Mouse (Mus musculus): Measurements from ENCODE around the gene Pskh1. TPM values are rescaled to one million over a fixed set of nuclear protein-coding genes. Genes with fewer than 3 reads are reported as not detected.

Gene Pskh1
- polyA plus RNA-seq, 1 experiment from 2014 or later: 13.6 TPM

- ATAC-seq (ENCODE audit: low FRiP score) (no peak), DNase-seq (ENCODE audit: low spot score, missing footprints) (no peak)
- H3K9ac ChIP-seq (ENCODE audit: low read length): no peak overlapping the region
- no peak overlapping the region for H3K4me3 ChIP-seq (ENCODE audit: low read depth, low read length)
- no peaks in the 10 kb centered on the region for H3K4me1 ChIP-seq (ENCODE audit: control insufficient read depth, insufficient read depth, low read length)
- WGBS: 93% methylated on average over 3 of the region's 3 CpGs
- no peak overlapping the region for H3K4me2 ChIP-seq
- H3K27ac ChIP-seq (ENCODE audit: low read depth, low read length): no peak overlapping the region
- no peaks in the 10 kb centered on the region for H3K27me3 ChIP-seq (ENCODE audit: control insufficient read depth, insufficient read depth, low read length)
- no peaks in the 10 kb centered on the region for H3K36me3 ChIP-seq (ENCODE audit: control insufficient read depth, insufficient read depth, low read length)
- no peaks in the 10 kb centered on the region for H3K9me3 ChIP-seq (ENCODE audit: control insufficient read depth, low read length)
Measured at GRCm38 (mm10) chr8:105931271-105931670, 31.0 kb downstream of the Pskh1 start.

GRCm38 (mm10) chr8:105932525-105932924 is 32.3 kb downstream of the Pskh1 start:
- no peaks in the 10 kb centered on the region for H3K9me3 ChIP-seq (ENCODE audit: control insufficient read depth, low read length)
- no peaks in the 10 kb centered on the region for H3K4me1 ChIP-seq (ENCODE audit: control insufficient read depth, insufficient read depth, low read length)
- H3K9ac ChIP-seq (ENCODE audit: low read length): no peak overlapping the region
- H3K27ac ChIP-seq (ENCODE audit: low read depth, low read length): no peak overlapping the region
- H3K36me3 ChIP-seq (ENCODE audit: control insufficient read depth, insufficient read depth, low read length): no peaks in the 10 kb centered on the region
- H3K4me3 ChIP-seq (ENCODE audit: low read depth, low read length): no peak overlapping the region
- no peak overlapping the region for H3K4me2 ChIP-seq
- H3K27me3 ChIP-seq (ENCODE audit: control insufficient read depth, insufficient read depth, low read length): no peaks in the 10 kb centered on the region
- WGBS: 88% methylated on average over 11 of the region's 11 CpGs
- ATAC-seq (ENCODE audit: low FRiP score) (no peak), DNase-seq (ENCODE audit: low spot score, missing footprints) (no peak)

DNA sequence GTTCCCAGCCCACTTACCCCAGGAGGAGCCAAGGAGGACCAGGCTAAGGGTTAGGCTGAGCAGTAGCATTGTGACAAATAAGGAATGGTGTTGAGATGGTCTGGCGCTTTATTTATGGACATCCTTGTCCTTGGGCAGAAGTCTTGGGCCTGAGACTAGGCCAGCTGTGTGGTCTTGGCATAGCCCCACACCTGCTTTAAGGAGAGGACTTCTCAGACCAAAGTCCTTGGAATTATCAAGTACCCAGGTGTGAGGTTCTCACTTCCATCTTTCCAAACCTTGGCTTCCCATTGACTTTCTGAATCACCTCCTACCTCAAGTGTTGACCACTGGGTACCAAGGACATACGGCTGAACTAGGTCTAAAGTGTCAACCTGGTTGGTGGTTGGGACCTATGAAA is 33.5 kb downstream of the Pskh1 start, which contains the start of gene Ctrl:
Ctrl (minus strand) TSS at position 101 of the 400 bp plus-strand sequence.
- DNase-seq (ENCODE audit: low spot score, missing footprints) (no peak), ATAC-seq (ENCODE audit: low FRiP score) (no peak)
- Histone ChIP-seq H3K4me2 (no peak within 1 kb of the TSS), H3K4me3 (ENCODE audit: low read depth, low read length) (no peak within 1 kb of the TSS), H3K36me3 (ENCODE audit: control insufficient read depth, insufficient read depth, low read length) (no peaks in the 10 kb centered on the region), H3K9ac (ENCODE audit: low read length) (no peak within 1 kb of the TSS), H3K4me1 (ENCODE audit: control insufficient read depth, insufficient read depth, low read length) (peaks cover 3% of the 10 kb centered on the region), H3K9me3 (ENCODE audit: control insufficient read depth, low read length) (no peaks in the 10 kb centered on the region), H3K27ac (ENCODE audit: low read depth, low read length) (no peak within 1 kb of the TSS), H3K27me3 (ENCODE audit: control insufficient read depth, insufficient read depth, low read length) (no peaks in the 10 kb centered on the region)
- WGBS: 93% methylated on average over 2 of the region's 2 CpGs

- WGBS: 83% methylated on average over 6 of the region's 6 CpGs
- H3K36me3 ChIP-seq (ENCODE audit: control insufficient read depth, insufficient read depth, low read length): no peaks in the 10 kb centered on the region
- H3K4me3 ChIP-seq (ENCODE audit: low read depth, low read length): no peak overlapping the region
- no peak overlapping the region for H3K9ac ChIP-seq (ENCODE audit: low read length)
- H3K4me2 ChIP-seq: no peak overlapping the region
- ATAC-seq (ENCODE audit: low FRiP score) (no peak), DNase-seq (ENCODE audit: low spot score, missing footprints) (no peak)
- H3K27ac ChIP-seq (ENCODE audit: low read depth, low read length): no peak overlapping the region
- no peaks in the 10 kb centered on the region for H3K27me3 ChIP-seq (ENCODE audit: control insufficient read depth, insufficient read depth, low read length)
- peaks cover 3% of the 10 kb centered on the region for H3K4me1 ChIP-seq (ENCODE audit: control insufficient read depth, insufficient read depth, low read length)
- H3K9me3 ChIP-seq (ENCODE audit: control insufficient read depth, low read length): no peaks in the 10 kb centered on the region
Measured at GRCm38 (mm10) chr8:105935105-105935504, 34.9 kb downstream of the Pskh1 start.

GRCm38 (mm10) chr8:105935863-105936603 is 35.8 kb downstream of the Pskh1 start:
- H3K9ac ChIP-seq (ENCODE audit: low read length): peak overlapping the region; percentile 89
- H3K9me3 ChIP-seq (ENCODE audit: control insufficient read depth, low read length): no peaks in the 10 kb centered on the region
- DNase-seq (ENCODE audit: low spot score, missing footprints): peak; percentile 70
- peak overlapping the region; percentile 96 for H3K4me2 ChIP-seq
- H3K27me3 ChIP-seq (ENCODE audit: control insufficient read depth, insufficient read depth, low read length): no peaks in the 10 kb centered on the region
- H3K36me3 ChIP-seq (ENCODE audit: control insufficient read depth, insufficient read depth, low read length): no peaks in the 10 kb centered on the region
- no peak overlapping the region for H3K27ac ChIP-seq (ENCODE audit: low read depth, low read length)
- peaks cover 3% of the 10 kb centered on the region for H3K4me1 ChIP-seq (ENCODE audit: control insufficient read depth, insufficient read depth, low read length)
- ATAC-seq (ENCODE audit: low FRiP score): no peak
- WGBS: 37% methylated on average over 7 of the region's 7 CpGs
- H3K4me3 ChIP-seq (ENCODE audit: low read depth, low read length): peak overlapping the region; percentile 75

- peak overlapping the region; percentile 67 for H3K27ac ChIP-seq (ENCODE audit: low read depth, low read length)
- H3K36me3 ChIP-seq (ENCODE audit: control insufficient read depth, insufficient read depth, low read length): no peaks in the 10 kb centered on the region
- DNase-seq (ENCODE audit: low spot score, missing footprints) (peak; percentile 97), ATAC-seq (ENCODE audit: low FRiP score) (peak; percentile 92)
- peak overlapping the region; percentile 96 for H3K4me2 ChIP-seq
- under 1% methylated on average over 30 of the region's 30 CpGs for WGBS
- H3K9ac ChIP-seq (ENCODE audit: low read length): peak overlapping the region; percentile 89
- no peaks in the 10 kb centered on the region for H3K27me3 ChIP-seq (ENCODE audit: control insufficient read depth, insufficient read depth, low read length)
- peak overlapping the region; percentile 75 for H3K4me3 ChIP-seq (ENCODE audit: low read depth, low read length)
- peaks cover 3% of the 10 kb centered on the region for H3K4me1 ChIP-seq (ENCODE audit: control insufficient read depth, insufficient read depth, low read length)
- H3K9me3 ChIP-seq (ENCODE audit: control insufficient read depth, low read length): no peaks in the 10 kb centered on the region
Measured at GRCm38 (mm10) chr8:105936866-105937475, 36.7 kb downstream of the Pskh1 start.

DNA sequence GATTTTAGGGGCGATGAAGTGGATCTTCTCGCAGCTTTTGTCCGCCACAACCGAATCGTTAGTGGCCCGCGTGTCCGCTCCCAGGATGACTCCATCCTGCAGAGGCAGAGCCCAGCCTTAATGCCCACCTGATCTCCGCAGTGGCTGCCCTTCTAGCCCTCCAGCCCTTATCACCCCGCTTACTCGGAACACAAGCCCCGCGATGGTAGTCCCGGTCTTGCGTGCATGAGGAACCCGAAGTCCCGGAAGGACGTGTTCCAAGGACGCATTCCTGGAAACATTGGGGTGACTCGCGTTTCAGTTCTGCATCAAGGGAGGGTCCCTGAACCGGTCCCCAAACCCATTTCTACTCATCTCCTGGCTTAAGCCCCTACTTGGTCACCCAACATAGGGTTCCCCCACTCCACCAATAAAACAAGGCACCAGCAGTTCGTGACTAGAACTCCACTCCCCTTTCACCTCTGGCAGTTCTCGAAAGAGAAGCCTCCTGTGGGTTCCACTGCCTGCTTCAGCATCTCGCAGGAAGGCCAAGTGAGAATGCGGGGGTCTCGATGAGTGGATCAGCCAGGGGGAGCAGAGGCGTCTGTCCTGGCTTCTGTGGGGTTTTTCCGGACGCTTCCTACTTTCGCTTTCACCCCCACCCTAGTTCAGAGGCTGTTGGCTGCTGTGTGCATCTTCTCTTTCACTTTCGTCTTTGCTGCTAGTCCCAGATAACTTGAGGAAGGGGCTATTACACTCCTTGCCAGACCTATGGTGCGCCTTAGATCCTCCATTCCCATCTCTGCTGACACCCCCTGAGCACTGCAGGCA is 37.5 kb downstream of the Pskh1 start:
- peak; percentile 36 for ATAC-seq (ENCODE audit: low FRiP score)
- 2% methylated on average over 33 of the region's 33 CpGs for WGBS
- H3K4me2 ChIP-seq: peak overlapping the region; percentile 96
- H3K36me3 ChIP-seq (ENCODE audit: control insufficient read depth, insufficient read depth, low read length): no peaks in the 10 kb centered on the region
- H3K9me3 ChIP-seq (ENCODE audit: control insufficient read depth, low read length): no peaks in the 10 kb centered on the region
- peak overlapping the region; percentile 89 for H3K9ac ChIP-seq (ENCODE audit: low read length)
- H3K27me3 ChIP-seq (ENCODE audit: control insufficient read depth, insufficient read depth, low read length): no peaks in the 10 kb centered on the region
- H3K27ac ChIP-seq (ENCODE audit: low read depth, low read length): peak overlapping the region; percentile 67
- DNase-seq (ENCODE audit: low spot score, missing footprints): peak; percentile 91
- peak overlapping the region; percentile 75 for H3K4me3 ChIP-seq (ENCODE audit: low read depth, low read length)
- peaks cover 3% of the 10 kb centered on the region for H3K4me1 ChIP-seq (ENCODE audit: control insufficient read depth, insufficient read depth, low read length)

DNA sequence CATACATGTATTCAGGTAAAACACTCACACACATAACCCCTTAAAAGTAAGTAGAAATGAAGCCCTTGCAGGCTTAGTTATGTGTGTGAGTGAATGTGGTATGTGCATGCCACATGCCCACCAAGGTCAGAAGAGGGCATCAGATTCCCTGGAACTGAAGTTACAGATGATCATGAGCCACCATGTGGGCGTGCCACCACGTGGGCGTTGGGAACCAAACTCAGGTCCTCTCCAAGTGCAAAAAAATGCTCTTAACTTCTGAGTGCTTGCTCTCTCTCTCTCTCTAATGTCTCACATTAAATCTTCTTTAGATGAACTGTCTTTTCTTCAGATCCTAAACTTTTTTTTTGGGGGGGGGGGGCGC is 38.0 kb downstream of the Pskh1 start, which contains the start of gene Psmb10:
Psmb10 (minus strand) TSS at position 139 of the 364 bp plus-strand sequence.
- ATAC-seq (ENCODE audit: low FRiP score) (no peak), DNase-seq (ENCODE audit: low spot score, missing footprints) (no peak)
- Histone ChIP-seq H3K4me2 (peak within 1 kb of the TSS; percentile 96), H3K9ac (ENCODE audit: low read length) (peak within 1 kb of the TSS; percentile 89), H3K4me1 (ENCODE audit: control insufficient read depth, insufficient read depth, low read length) (peaks cover 3% of the 10 kb centered on the region), H3K36me3 (ENCODE audit: control insufficient read depth, insufficient read depth, low read length) (no peaks in the 10 kb centered on the region), H3K27ac (ENCODE audit: low read depth, low read length) (peak within 1 kb of the TSS; percentile 67), H3K9me3 (ENCODE audit: control insufficient read depth, low read length) (no peaks in the 10 kb centered on the region), H3K4me3 (ENCODE audit: low read depth, low read length) (peak within 1 kb of the TSS; percentile 75), H3K27me3 (ENCODE audit: control insufficient read depth, insufficient read depth, low read length) (no peaks in the 10 kb centered on the region)
- 49% methylated on average over 4 of the region's 4 CpGs for WGBS

GRCm38 (mm10) chr8:105942026-105942425 is 41.8 kb downstream of the Pskh1 start:
- Histone ChIP-seq H3K9ac (ENCODE audit: low read length) (no peak overlapping the region), H3K27me3 (ENCODE audit: control insufficient read depth, insufficient read depth, low read length) (no peaks in the 10 kb centered on the region), H3K9me3 (ENCODE audit: control insufficient read depth, low read length) (no peaks in the 10 kb centered on the region), H3K4me1 (ENCODE audit: control insufficient read depth, insufficient read depth, low read length) (peaks cover 3% of the 10 kb centered on the region), H3K4me2 (no peak overlapping the region), H3K4me3 (ENCODE audit: low read depth, low read length) (no peak overlapping the region), H3K27ac (ENCODE audit: low read depth, low read length) (no peak overlapping the region), H3K36me3 (ENCODE audit: control insufficient read depth, insufficient read depth, low read length) (no peaks in the 10 kb centered on the region)
- DNase-seq (ENCODE audit: low spot score, missing footprints) (no peak), ATAC-seq (ENCODE audit: low FRiP score) (no peak)
- WGBS: 95% methylated on average over 11 of the region's 11 CpGs

Data from midbrain, embryonic 11.5 days (tissue).